Mouse (Mus musculus) forebrain, embryonic 12.5 days (tissue): Measurements from ENCODE around the gene Med31. TPM values are rescaled to one million over a fixed set of nuclear protein-coding genes. Genes with fewer than 3 reads are reported as not detected.

Experiments used
- ATAC-seq: fragments of 200-750 bp; cut with Nextera tagmentation; 2 replicates; pipeline ENCODE4 v1.8.0; 2017; ENCODE audit warnings: moderate TSS enrichment; ENCODE audit not compliant: low FRiP score
- H3K27ac ChIP-seq: fragments of 300-500 bp; sonication (generic); 2 replicates; pipeline ENCODE4 v1.5.1; 2016; ENCODE audit warnings: mild to moderate bottlenecking
- H3K27me3 ChIP-seq: fragments of 300-500 bp; sonication (generic); 2 replicates; pipeline ENCODE4 v1.6.1; 2016; ENCODE audit warnings: mild to moderate bottlenecking
- H3K36me3 ChIP-seq: fragments of 300-500 bp; sonication (generic); replicated peaks from 2 replicates; pipeline ENCODE4 v1.6.1; 2016; ENCODE audit warnings: mild to moderate bottlenecking
- H3K4me1 ChIP-seq: fragments of 300-500 bp; sonication (generic); 2 replicates; pipeline ENCODE4 v1.6.1; 2016
- H3K4me2 ChIP-seq: fragments of 300-500 bp; sonication (generic); 2 replicates; pipeline ENCODE4 v1.6.1; 2016; ENCODE audit warnings: mild to moderate bottlenecking, moderate library complexity
- H3K4me3 ChIP-seq: fragments of 300-500 bp; sonication (generic); replicated peaks from 2 replicates; pipeline ENCODE4 v1.5.1; 2016; ENCODE audit warnings: mild to moderate bottlenecking
- H3K9ac ChIP-seq: fragments of 300-500 bp; sonication (generic); 2 replicates; pipeline ENCODE4 v1.6.1; 2016; ENCODE audit warnings: mild to moderate bottlenecking
- H3K9me3 ChIP-seq: fragments of 300-500 bp; sonication (generic); 2 replicates; pipeline ENCODE4 v1.6.1; 2016
- WGBS: fragments of 180-500 bp; shearing (Covaris S2); methylation state at CpG from one replicate; pipeline ENCODE4 v1.1.7; 2016; 5-methylcytosine and 5-hydroxymethylcytosine counted together
- polyA plus RNA-seq: library from polyadenylated mRNA; unstranded; fragments of >200 nt; fragmentation: Nextera tagmentation; extraction: Ambion mirVana; gene quantifications from 2 replicates; pipeline ENCODE4 v1.2.1, GENCODE M21; 2016

Med31 gene
- polyA plus RNA-seq, result 54.8 and 55.8 TPM in 2 replicates

- H3K4me3 ChIP-seq, result peak within 1 kb of the TSS; percentile 83
- 4% methylated on average over 29 of the region's 29 CpGs for WGBS
- peak; percentile 70 for ATAC-seq
- no peaks in the 10 kb centered on the region for H3K27me3 ChIP-seq
- peak within 1 kb of the TSS; percentile 95 for H3K4me2 ChIP-seq
- H3K36me3 ChIP-seq, result peaks cover 22% of the 10 kb centered on the region
- H3K9ac ChIP-seq, result peak within 1 kb of the TSS; percentile 77
- H3K9me3 ChIP-seq, result no peaks in the 10 kb centered on the region
- peaks cover 22% of the 10 kb centered on the region for H3K4me1 ChIP-seq
- H3K27ac ChIP-seq, result peak within 1 kb of the TSS; percentile 59; the same call in 1 of the 2 replicates
These were observed at the start of gene Med31 for GRCm38 (mm10) chr11:72215410-72215797. Gene Med31, minus strand, starts transcription at chr11:72215592.

- Histone ChIP-seq H3K36me3 (no peaks in the 10 kb centered on the region), H3K27ac (no peak overlapping the region), H3K4me1 (no peaks in the 10 kb centered on the region), H3K9ac (no peak overlapping the region), H3K27me3 (no peaks in the 10 kb centered on the region), H3K4me2 (no peak overlapping the region), H3K4me3 (no peak overlapping the region), H3K9me3 (no peaks in the 10 kb centered on the region)
- WGBS, result 83% methylated on average over 2 of the region's 2 CpGs
- ATAC-seq, result no peak
These were observed 41.0 kb upstream of the Med31 start for GRCm38 (mm10) chr11:72256441-72256840.

- no peaks in the 10 kb centered on the region for H3K9me3 ChIP-seq
- no peaks in the 10 kb centered on the region for H3K27me3 ChIP-seq
- no peak overlapping the region for H3K9ac ChIP-seq
- H3K4me2 ChIP-seq, result no peak overlapping the region
- H3K36me3 ChIP-seq, result no peaks in the 10 kb centered on the region
- H3K4me1 ChIP-seq, result no peaks in the 10 kb centered on the region
- WGBS, result 93% methylated on average over 4 of the region's 4 CpGs
- H3K27ac ChIP-seq, result no peak overlapping the region
- H3K4me3 ChIP-seq, result no peak overlapping the region
- no peak for ATAC-seq
These were observed 40.2 kb upstream of the Med31 start for GRCm38 (mm10) chr11:72255629-72256028.

GRCm38 (mm10) chr11:72245196-72245753, 29.9 kb upstream of the Med31 start:
- WGBS, result 83% methylated on average over 8 of the region's 8 CpGs
- no peak for ATAC-seq

GRCm38 (mm10) chr11:72240062-72240860, 24.9 kb upstream of the Med31 start:
- WGBS, result 81% methylated on average over 4 of the region's 4 CpGs

More at GRCm38 (mm10) chr11:72245196-72245753, 29.9 kb upstream of the Med31 start:
- Histone ChIP-seq H3K4me3 (no peak overlapping the region), H3K36me3 (no peaks in the 10 kb centered on the region), H3K4me2 (no peak overlapping the region), H3K9ac (no peak overlapping the region), H3K27me3 (peaks cover 8% of the 10 kb centered on the region; the same call in 1 of the 2 replicates), H3K4me1 (no peaks in the 10 kb centered on the region), H3K9me3 (no peaks in the 10 kb centered on the region), H3K27ac (no peak overlapping the region)

GRCm38 (mm10) chr11:72234013-72234412, 18.6 kb upstream of the Med31 start:
- H3K9me3 ChIP-seq, result no peaks in the 10 kb centered on the region
- H3K27ac ChIP-seq, result no peak overlapping the region
- no peak overlapping the region for H3K9ac ChIP-seq
- H3K4me2 ChIP-seq, result no peak overlapping the region
- H3K4me1 ChIP-seq, result no peaks in the 10 kb centered on the region
- no peak overlapping the region for H3K4me3 ChIP-seq
- no peak for ATAC-seq
- H3K27me3 ChIP-seq, result no peaks in the 10 kb centered on the region
- WGBS, result 74% methylated on average over 5 of the region's 5 CpGs
- H3K36me3 ChIP-seq, result no peaks in the 10 kb centered on the region

More at GRCm38 (mm10) chr11:72240062-72240860, 24.9 kb upstream of the Med31 start:
- H3K4me3 ChIP-seq, result no peak overlapping the region
- no peaks in the 10 kb centered on the region for H3K27me3 ChIP-seq
- H3K4me1 ChIP-seq, result no peaks in the 10 kb centered on the region
- H3K9me3 ChIP-seq, result no peaks in the 10 kb centered on the region
- no peak overlapping the region for H3K9ac ChIP-seq
- ATAC-seq, result no peak
- no peak overlapping the region for H3K27ac ChIP-seq
- no peak overlapping the region for H3K4me2 ChIP-seq
- no peaks in the 10 kb centered on the region for H3K36me3 ChIP-seq

GRCm38 (mm10) chr11:72232991-72233390, 17.6 kb upstream of the Med31 start:
- H3K27me3 ChIP-seq, result peaks cover 6% of the 10 kb centered on the region; the same call in 1 of the 2 replicates
- no peak overlapping the region for H3K9ac ChIP-seq
- no peak overlapping the region for H3K27ac ChIP-seq
- no peak overlapping the region for H3K4me3 ChIP-seq
- no peaks in the 10 kb centered on the region for H3K9me3 ChIP-seq
- ATAC-seq, result no peak
- H3K36me3 ChIP-seq, result no peaks in the 10 kb centered on the region
- WGBS, result 62% methylated on average over 1 of the region's 1 CpGs
- H3K4me2 ChIP-seq, result no peak overlapping the region
- H3K4me1 ChIP-seq, result no peaks in the 10 kb centered on the region

GRCm38 (mm10) chr11:72232068-72232467, 16.7 kb upstream of the Med31 start:
- H3K4me3 ChIP-seq, result no peak overlapping the region
- WGBS, result 85% methylated on average over 7 of the region's 7 CpGs

GRCm38 (mm10) chr11:72228513-72228912, 13.1 kb upstream of the Med31 start:
- Histone ChIP-seq H3K27ac (no peak overlapping the region), H3K36me3 (no peaks in the 10 kb centered on the region), H3K9me3 (no peaks in the 10 kb centered on the region), H3K4me2 (no peak overlapping the region), H3K4me3 (no peak overlapping the region), H3K4me1 (peaks cover 12% of the 10 kb centered on the region), H3K9ac (no peak overlapping the region), H3K27me3 (peaks cover 6% of the 10 kb centered on the region; the same call in 1 of the 2 replicates)
- 95% methylated on average over 4 of the region's 4 CpGs for WGBS
- ATAC-seq, result no peak

More at GRCm38 (mm10) chr11:72232068-72232467, 16.7 kb upstream of the Med31 start:
- ATAC-seq, result no peak
- Histone ChIP-seq H3K9ac (no peak overlapping the region), H3K4me2 (no peak overlapping the region), H3K27ac (no peak overlapping the region), H3K36me3 (no peaks in the 10 kb centered on the region), H3K4me1 (no peaks in the 10 kb centered on the region), H3K9me3 (no peaks in the 10 kb centered on the region), H3K27me3 (peaks cover 6% of the 10 kb centered on the region; the same call in 1 of the 2 replicates)

GRCm38 (mm10) chr11:72226901-72227300, 11.5 kb upstream of the Med31 start:
- no peak for ATAC-seq
- H3K27ac ChIP-seq, result no peak overlapping the region
- no peak overlapping the region for H3K4me2 ChIP-seq
- no peak overlapping the region for H3K9ac ChIP-seq
- H3K36me3 ChIP-seq, result no peaks in the 10 kb centered on the region
- H3K27me3 ChIP-seq, result peaks cover 6% of the 10 kb centered on the region; the same call in 1 of the 2 replicates
- H3K4me1 ChIP-seq, result peaks cover 12% of the 10 kb centered on the region
- no peak overlapping the region for H3K4me3 ChIP-seq
- H3K9me3 ChIP-seq, result no peaks in the 10 kb centered on the region
- WGBS, result 89% methylated on average over 6 of the region's 6 CpGs

- Histone ChIP-seq H3K27ac (no peak overlapping the region), H3K4me2 (no peak overlapping the region), H3K4me3 (no peak overlapping the region), H3K9me3 (no peaks in the 10 kb centered on the region), H3K9ac (no peak overlapping the region), H3K27me3 (peaks cover 6% of the 10 kb centered on the region; the same call in 1 of the 2 replicates), H3K36me3 (no peaks in the 10 kb centered on the region), H3K4me1 (peaks cover 12% of the 10 kb centered on the region)
- no peak for ATAC-seq
- 46% methylated on average over 10 of the region's 10 CpGs for WGBS
These were observed 10.8 kb upstream of the Med31 start for GRCm38 (mm10) chr11:72226020-72226791.

- Histone ChIP-seq H3K27me3 (peaks cover 6% of the 10 kb centered on the region; the same call in 1 of the 2 replicates), H3K4me1 (peaks cover 12% of the 10 kb centered on the region), H3K36me3 (no peaks in the 10 kb centered on the region), H3K9me3 (no peaks in the 10 kb centered on the region), H3K27ac (no peak overlapping the region), H3K9ac (no peak overlapping the region), H3K4me3 (no peak overlapping the region), H3K4me2 (no peak overlapping the region)
- ATAC-seq, result peak; percentile 33; the same call in 1 of the 2 replicates
- 32% methylated on average over 5 of the region's 5 CpGs for WGBS
These were observed 9.5 kb upstream of the Med31 start for GRCm38 (mm10) chr11:72224865-72225264.
